Mouse (Mus musculus): ENCODE data around the gene Tmem270.

The Tmem270 gene

GRCm38 (mm10) chr5:134929988-134930387 is 23.5 kb upstream of the Tmem270 start:
- DNase-seq (ENCODE audit: low spot score in 2 of 2) = no peak

- no peak for DNase-seq (ENCODE audit: low spot score in 2 of 2)
These were observed 20.2 kb upstream of the Tmem270 start for GRCm38 (mm10) chr5:134926726-134927125.

GRCm38 (mm10) chr5:134923141-134923540 is 16.6 kb upstream of the Tmem270 start:
- DNase-seq (ENCODE audit: low spot score in 2 of 2) = no peak

GRCm38 (mm10) chr5:134921106-134921505 is 14.6 kb upstream of the Tmem270 start:
- DNase-seq (ENCODE audit: low spot score in 2 of 2) = no peak

GRCm38 (mm10) chr5:134920106-134920687 is 13.7 kb upstream of the Tmem270 start:
- DNase-seq (ENCODE audit: low spot score in 2 of 2) = no peak

- DNase-seq (ENCODE audit: low spot score in 2 of 2) = no peak
These were observed 12.6 kb upstream of the Tmem270 start for GRCm38 (mm10) chr5:134919097-134919496.

- DNase-seq (ENCODE audit: low spot score in 2 of 2) = peak; percentile 37 to 44
These were observed 11.7 kb upstream of the Tmem270 start for GRCm38 (mm10) chr5:134918071-134918832.

GRCm38 (mm10) chr5:134915311-134915710 is 8.8 kb upstream of the Tmem270 start, which contains the start of gene Cldn13:
Gene Cldn13, minus strand, starts transcription at chr5:134915526.
- DNase-seq (ENCODE audit: low spot score in 2 of 2) = no peak

- DNase-seq (ENCODE audit: low spot score in 2 of 2) = no peak
These were observed 8.0 kb upstream of the Tmem270 start for GRCm38 (mm10) chr5:134914510-134914909.

GRCm38 (mm10) chr5:134913753-134914152 is 7.2 kb upstream of the Tmem270 start:
- DNase-seq (ENCODE audit: low spot score in 2 of 2) = no peak

- DNase-seq (ENCODE audit: low spot score in 2 of 2) = no peak
These were observed 6.8 kb upstream of the Tmem270 start for GRCm38 (mm10) chr5:134913352-134913751.

GRCm38 (mm10) chr5:134911901-134912300 is 5.4 kb upstream of the Tmem270 start:
- no peak for DNase-seq (ENCODE audit: low spot score in 2 of 2)

- peak; percentile 90 to 98 for DNase-seq (ENCODE audit: low spot score in 2 of 2)
These were observed 602 bp upstream of the Tmem270 start for GRCm38 (mm10) chr5:134907135-134907534.

GRCm38 (mm10) chr5:134901644-134902027 is 4.9 kb downstream of the Tmem270 start:
- no peak for DNase-seq (ENCODE audit: low spot score in 2 of 2)

GRCm38 (mm10) chr5:134901012-134901643 is 5.4 kb downstream of the Tmem270 start:
- no peak for DNase-seq (ENCODE audit: low spot score in 2 of 2)

- DNase-seq (ENCODE audit: low spot score in 2 of 2) = no peak
These were observed 8.9 kb downstream of the Tmem270 start for GRCm38 (mm10) chr5:134897596-134897995.

- no peak for DNase-seq (ENCODE audit: low spot score in 2 of 2)
These were observed 9.6 kb downstream of the Tmem270 start for GRCm38 (mm10) chr5:134896965-134897364.

- peak in 1 of 2 experiments; percentile 25 for DNase-seq (ENCODE audit: low spot score in 2 of 2)
These were observed 11.2 kb downstream of the Tmem270 start for GRCm38 (mm10) chr5:134895291-134895690.

GRCm38 (mm10) chr5:134892717-134893116 is 13.8 kb downstream of the Tmem270 start:
- DNase-seq (ENCODE audit: low spot score in 2 of 2) = no peak

- no peak for DNase-seq (ENCODE audit: low spot score in 2 of 2)
These were observed 15.0 kb downstream of the Tmem270 start for GRCm38 (mm10) chr5:134891552-134891951.

- DNase-seq (ENCODE audit: low spot score in 2 of 2) = no peak
These were observed 15.9 kb downstream of the Tmem270 start for GRCm38 (mm10) chr5:134890601-134891054.

- DNase-seq (ENCODE audit: low spot score in 2 of 2) = no peak
These were observed 18.0 kb downstream of the Tmem270 start for GRCm38 (mm10) chr5:134888505-134888904.
